Mouse (Mus musculus): ENCODE measurements around the gene Lipe. TPM values are rescaled to one million over a fixed set of nuclear protein-coding genes. Genes with fewer than 3 reads are reported as not detected.
A peak's percentile ranks its signal among the peaks of the same experiment; 100 is the strongest.

The Lipe gene
- total RNA-seq, 2 experiments from 2014 or later, result 12.8 to 42.6 TPM

GRCm38 (mm10) chr7:25363151-25363550, 35.4 kb downstream of the Lipe start:
- no peak for DNase-seq

- DNase-seq, result no peak
These were observed 39.7 kb downstream of the Lipe start for GRCm38 (mm10) chr7:25358721-25359206.

- no peak for DNase-seq
These were observed 49.6 kb downstream of the Lipe start for GRCm38 (mm10) chr7:25348861-25349260.

- DNase-seq, result no peak
These were observed 57.3 kb downstream of the Lipe start for GRCm38 (mm10) chr7:25341000-25341784.

- DNase-seq, result no peak
These were observed 59.2 kb downstream of the Lipe start for GRCm38 (mm10) chr7:25339329-25339728.

GRCm38 (mm10) chr7:25334472-25334871, 64.0 kb downstream of the Lipe start:
- no peak for DNase-seq

- peak; percentile 69 for DNase-seq
These were observed 64.8 kb downstream of the Lipe start for GRCm38 (mm10) chr7:25333596-25334307.

Other genes with a start within 250 kb of the Lipe start
- gene Pou2f2, start 219.0 kb downstream of the Lipe start, total RNA-seq (2021), result under 1 TPM; 0.08 to 0.21 TPM
- gene Dedd2, start 178.1 kb downstream of the Lipe start, total RNA-seq (2021), result 1 to 10 TPM; 7.2 to 7.9 TPM
- gene Zfp526, start 177.3 kb downstream of the Lipe start, total RNA-seq (2021), result 1 to 10 TPM; 4.6 to 5.2 TPM
- gene Gsk3a, start 160.9 kb downstream of the Lipe start, total RNA-seq (2021), result 10 to 100 TPM; 59.5 to 66.2 TPM
- 1 to 10 TPM; 5.8 to 7.2 TPM for gene Erf, start 147.9 kb downstream of the Lipe start, total RNA-seq (2021)
- 10 to 100 TPM; 29.0 to 30.4 TPM for gene Cic, start 131.0 kb downstream of the Lipe start, total RNA-seq (2021)
- 1 to 10 TPM; 1.4 to 1.5 TPM for gene Pafah1b3, start 100.7 kb downstream of the Lipe start, total RNA-seq (2021)
- not detected for gene Prr19, start 97.3 kb downstream of the Lipe start, total RNA-seq (2021)
- gene Tmem145, start 92.6 kb downstream of the Lipe start, total RNA-seq (2021), result not detected
- gene Megf8, start 81.5 kb downstream of the Lipe start, total RNA-seq (2021), result 10 to 100 TPM; 15.5 to 18.7 TPM
- gene Cnfn, start 29.0 kb downstream of the Lipe start, total RNA-seq (2021), result not detected
- gene Cxcl17, start 14.2 kb upstream of the Lipe start, total RNA-seq (2021), result not detected
- 1 to 10 TPM; 4.1 to 5.2 TPM for gene Ceacam1, start 78.9 kb upstream of the Lipe start, total RNA-seq (2021)
- gene Ceacam2, start 141.1 kb upstream of the Lipe start, total RNA-seq (2021), result under 1 TPM; 0.49 to 0.59 TPM
- not detected for gene Erich4, start 217.2 kb upstream of the Lipe start, total RNA-seq (2021)
- 10 to 100 TPM; 36.9 to 38.6 TPM for gene Dmac2, start 220.7 kb upstream of the Lipe start, total RNA-seq (2021)
- 1 to 10 TPM in 1 of 2 experiments, under 1 TPM in 1; 0.87 to 1.5 TPM for gene B3gnt8, start 227.9 kb upstream of the Lipe start, total RNA-seq (2021)